Comparison of ENCODE assay signal across 27 mouse cellular contexts in the genomic region with DNA sequence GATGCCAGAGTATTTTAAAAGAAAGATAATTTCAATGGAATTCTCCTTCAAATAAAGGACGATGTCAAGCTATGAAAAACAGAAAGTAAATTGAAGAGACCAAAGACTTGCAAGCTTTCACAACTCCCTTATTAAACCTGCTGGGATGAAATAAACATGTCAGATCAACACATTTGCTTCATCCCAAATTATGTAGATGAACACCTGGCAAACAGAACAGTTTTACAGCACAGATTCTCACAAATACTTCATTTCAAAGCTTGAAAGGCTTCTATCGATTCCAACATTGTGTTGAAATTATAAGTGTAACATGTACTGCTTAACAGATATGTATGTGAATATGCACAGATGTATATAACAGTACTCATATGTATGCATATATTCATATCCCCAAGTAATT.
"Had no signal": no experiment of that assay in that cellular context is flagged by ENCODE, and none has a peak within 500 bp of the region (broad histone marks: within the 10 kb centered on the region; RNA-seq: fewer than 3 reads in every experiment).

No protein-coding gene starts in this region.

- H3K4me3 ChIP-seq: heart, adult 2 months; heart, embryonic 13.5 days; heart, embryonic 15.5 days; hindbrain, embryonic 13.5 days; hindbrain, embryonic 15.5 days; kidney, embryonic 15.5 days; limb, embryonic 13.5 days; limb, embryonic 15.5 days; liver, embryonic 12.5 days had no signal

- H3K9me3 ChIP-seq: heart, embryonic 15.5 days; hindbrain, embryonic 13.5 days; hindbrain, embryonic 15.5 days; kidney, embryonic 15.5 days; limb, embryonic 13.5 days; limb, embryonic 15.5 days; liver, embryonic 12.5 days had no signal

- ATAC-seq: hindbrain, postnatal 0 days; intestine, embryonic 16.5 days; liver, embryonic 12.5 days had no signal

- H3K4me1 ChIP-seq: heart, embryonic 13.5 days; heart, embryonic 15.5 days; hindbrain, embryonic 13.5 days; hindbrain, embryonic 15.5 days; kidney, embryonic 15.5 days; limb, embryonic 13.5 days; limb, embryonic 15.5 days; liver, embryonic 12.5 days had no signal

- H3K36me3 ChIP-seq: heart, embryonic 13.5 days; heart, embryonic 15.5 days; hindbrain, embryonic 13.5 days; hindbrain, embryonic 15.5 days; kidney, embryonic 15.5 days; limb, embryonic 13.5 days; limb, embryonic 15.5 days; liver, embryonic 12.5 days had no signal

- H3K4me2 ChIP-seq: heart, embryonic 11.5 days; heart, embryonic 13.5 days; heart, embryonic 15.5 days; hindbrain, embryonic 13.5 days; hindbrain, embryonic 15.5 days; kidney, embryonic 15.5 days; limb, embryonic 13.5 days; limb, embryonic 15.5 days; liver, embryonic 12.5 days had no signal

- H3K9ac ChIP-seq: heart, embryonic 13.5 days; heart, embryonic 15.5 days; hindbrain, embryonic 13.5 days; hindbrain, embryonic 15.5 days; kidney, embryonic 15.5 days; limb, embryonic 13.5 days; limb, embryonic 15.5 days; liver, embryonic 12.5 days; liver, embryonic 14.5 days had no signal

- H3K27me3 ChIP-seq: heart, embryonic 13.5 days; heart, embryonic 15.5 days; hindbrain, embryonic 13.5 days; hindbrain, embryonic 15.5 days; kidney, embryonic 15.5 days; limb, embryonic 13.5 days; limb, embryonic 15.5 days; liver, embryonic 12.5 days had no signal

- DNase-seq: gastrocnemius, postnatal 14 days; gastrocnemius, postnatal 36 days; heart, adult 11 months; heart, adult 2 months; heart, postnatal 14 days; heart, postnatal 36 days; kidney, adult 11 months; kidney, adult 2 months; kidney, adult 9 months; kidney, postnatal 14 days; kidney, postnatal 36 days; layer of hippocampus, adult 9-11 months; layer of hippocampus, postnatal 36 days; left cerebral cortex, postnatal 4 days had no signal

- H3K27ac ChIP-seq: heart, adult 2 months; heart, embryonic 13.5 days; heart, embryonic 15.5 days; hindbrain, embryonic 13.5 days; hindbrain, embryonic 15.5 days; hindbrain, postnatal 0 days; kidney, embryonic 15.5 days; kidney, postnatal 0 days; limb, embryonic 13.5 days; limb, embryonic 15.5 days; liver, embryonic 12.5 days; liver, embryonic 14.5 days had no signal
